Mouse (Mus musculus) urinary bladder, postnatal 4 days (tissue): ENCODE results near the gene Nlgn1.
"Not testable (repeated sequence)": the region's sequence is repeated elsewhere in the genome, so short reads cannot be mapped to it uniquely, and the experiment has no call there.

ENCODE experiments used
- DNase-seq, 2 experiments: peaks; one replicate each; pipeline ENCODE4 v3.0.0; 2021 to 2022; ENCODE audit warnings: low spot score in 2 of 2

Nlgn1 gene

GRCm38 (mm10) chr3:25645895-25646691, 686.2 kb downstream of the Nlgn1 start:
- no peak for DNase-seq

GRCm38 (mm10) chr3:25629198-25629597, 703.1 kb downstream of the Nlgn1 start:
- no peak for DNase-seq

- DNase-seq = no peak
Measured at GRCm38 (mm10) chr3:25606597-25606996, 725.7 kb downstream of the Nlgn1 start.

GRCm38 (mm10) chr3:25597513-25597912, 734.7 kb downstream of the Nlgn1 start:
- no peak for DNase-seq

GRCm38 (mm10) chr3:25575526-25575925, 756.7 kb downstream of the Nlgn1 start:
- DNase-seq = no peak

GRCm38 (mm10) chr3:25574840-25575239, 757.4 kb downstream of the Nlgn1 start:
- DNase-seq = no peak

GRCm38 (mm10) chr3:25558513-25558912, 773.7 kb downstream of the Nlgn1 start:
- not testable (repeated sequence) for DNase-seq

- DNase-seq = not testable (repeated sequence)
Measured at GRCm38 (mm10) chr3:25549097-25549496, 783.2 kb downstream of the Nlgn1 start.

GRCm38 (mm10) chr3:25524236-25524635, 808.0 kb downstream of the Nlgn1 start:
- DNase-seq = peak in 1 of 2 experiments; percentile 21

GRCm38 (mm10) chr3:25463051-25463450, 869.2 kb downstream of the Nlgn1 start:
- DNase-seq = no peak

- DNase-seq = no peak
Measured at GRCm38 (mm10) chr3:25456250-25456860, 875.9 kb downstream of the Nlgn1 start.

- no peak for DNase-seq
Measured at GRCm38 (mm10) chr3:25452314-25452713, 879.9 kb downstream of the Nlgn1 start.

- no peak for DNase-seq
Measured at GRCm38 (mm10) chr3:25450471-25450870, 881.8 kb downstream of the Nlgn1 start.

- no peak for DNase-seq
Measured at GRCm38 (mm10) chr3:25449356-25449755, 882.9 kb downstream of the Nlgn1 start.

- DNase-seq = no peak
Measured at GRCm38 (mm10) chr3:25447181-25447580, 885.1 kb downstream of the Nlgn1 start.

- no peak for DNase-seq
Measured at GRCm38 (mm10) chr3:25443657-25444056, 888.6 kb downstream of the Nlgn1 start.

- no peak for DNase-seq
Measured at GRCm38 (mm10) chr3:25442617-25443016, 889.6 kb downstream of the Nlgn1 start.

- DNase-seq = no peak
Measured at GRCm38 (mm10) chr3:25426931-25427330, 905.3 kb downstream of the Nlgn1 start.

- no peak for DNase-seq
Measured at GRCm38 (mm10) chr3:25412003-25412402, 920.3 kb downstream of the Nlgn1 start.
